Mouse (Mus musculus): ENCODE results near the gene Cc2d1a. TPM values are rescaled to one million over a fixed set of nuclear protein-coding genes. Genes with fewer than 3 reads are reported as not detected.

Gene Cc2d1a
- total RNA-seq, 1 experiment from 2014 or later = 7.0 TPM

GRCm38 (mm10) chr8:84182833-84183232, 35.1 kb upstream of the Cc2d1a start:
- no peak for ATAC-seq (replicated peaks in 1 of 2; ENCODE audit: insufficient read depth in 1 of 2, low FRiP score in 2 of 2, low TSS enrichment in 1 of 2, low read depth in 1 of 2, poor library complexity in 2 of 2, severe bottlenecking in 2 of 2)

GRCm38 (mm10) chr8:84180530-84181190, 32.9 kb upstream of the Cc2d1a start:
- no peak for ATAC-seq (replicated peaks in 1 of 2; ENCODE audit: insufficient read depth in 1 of 2, low FRiP score in 2 of 2, low TSS enrichment in 1 of 2, low read depth in 1 of 2, poor library complexity in 2 of 2, severe bottlenecking in 2 of 2)

- no peak for ATAC-seq (replicated peaks in 1 of 2; ENCODE audit: insufficient read depth in 1 of 2, low FRiP score in 2 of 2, low TSS enrichment in 1 of 2, low read depth in 1 of 2, poor library complexity in 2 of 2, severe bottlenecking in 2 of 2)
Measured at GRCm38 (mm10) chr8:84179946-84180345, 32.2 kb upstream of the Cc2d1a start.

GRCm38 (mm10) chr8:84178592-84178991, 30.9 kb upstream of the Cc2d1a start:
- ATAC-seq (replicated peaks in 1 of 2; ENCODE audit: insufficient read depth in 1 of 2, low FRiP score in 2 of 2, low TSS enrichment in 1 of 2, low read depth in 1 of 2, poor library complexity in 2 of 2, severe bottlenecking in 2 of 2) = no peak

- no peak for ATAC-seq (replicated peaks in 1 of 2; ENCODE audit: insufficient read depth in 1 of 2, low FRiP score in 2 of 2, low TSS enrichment in 1 of 2, low read depth in 1 of 2, poor library complexity in 2 of 2, severe bottlenecking in 2 of 2)
Measured at GRCm38 (mm10) chr8:84177405-84177804, 29.7 kb upstream of the Cc2d1a start.

GRCm38 (mm10) chr8:84176560-84176959, 28.8 kb upstream of the Cc2d1a start:
- ATAC-seq (replicated peaks in 1 of 2; ENCODE audit: insufficient read depth in 1 of 2, low FRiP score in 2 of 2, low TSS enrichment in 1 of 2, low read depth in 1 of 2, poor library complexity in 2 of 2, severe bottlenecking in 2 of 2) = peak; percentile 19 to 44; a peak in 2 of 4 replicates

GRCm38 (mm10) chr8:84173861-84174260, 26.1 kb upstream of the Cc2d1a start:
- ATAC-seq (replicated peaks in 1 of 2; ENCODE audit: insufficient read depth in 1 of 2, low FRiP score in 2 of 2, low TSS enrichment in 1 of 2, low read depth in 1 of 2, poor library complexity in 2 of 2, severe bottlenecking in 2 of 2) = no peak

- ATAC-seq (replicated peaks in 1 of 2; ENCODE audit: insufficient read depth in 1 of 2, low FRiP score in 2 of 2, low TSS enrichment in 1 of 2, low read depth in 1 of 2, poor library complexity in 2 of 2, severe bottlenecking in 2 of 2) = no peak
Measured at GRCm38 (mm10) chr8:84170096-84170495, 22.4 kb upstream of the Cc2d1a start.

- no peak for ATAC-seq (replicated peaks in 1 of 2; ENCODE audit: insufficient read depth in 1 of 2, low FRiP score in 2 of 2, low TSS enrichment in 1 of 2, low read depth in 1 of 2, poor library complexity in 2 of 2, severe bottlenecking in 2 of 2)
Measured at GRCm38 (mm10) chr8:84167696-84168095, 20.0 kb upstream of the Cc2d1a start.

GRCm38 (mm10) chr8:84157620-84158019, 9.9 kb upstream of the Cc2d1a start:
- no peak; a peak in 1 of 4 replicates for ATAC-seq (replicated peaks in 1 of 2; ENCODE audit: insufficient read depth in 1 of 2, low FRiP score in 2 of 2, low TSS enrichment in 1 of 2, low read depth in 1 of 2, poor library complexity in 2 of 2, severe bottlenecking in 2 of 2)

GRCm38 (mm10) chr8:84149181-84149580, 1.4 kb upstream of the Cc2d1a start:
- no peak for ATAC-seq (replicated peaks in 1 of 2; ENCODE audit: insufficient read depth in 1 of 2, low FRiP score in 2 of 2, low TSS enrichment in 1 of 2, low read depth in 1 of 2, poor library complexity in 2 of 2, severe bottlenecking in 2 of 2)

- no peak for ATAC-seq (replicated peaks in 1 of 2; ENCODE audit: insufficient read depth in 1 of 2, low FRiP score in 2 of 2, low TSS enrichment in 1 of 2, low read depth in 1 of 2, poor library complexity in 2 of 2, severe bottlenecking in 2 of 2)
Measured at GRCm38 (mm10) chr8:84148531-84148850, 755 bp upstream of the Cc2d1a start.

- ATAC-seq (replicated peaks in 1 of 2; ENCODE audit: insufficient read depth in 1 of 2, low FRiP score in 2 of 2, low TSS enrichment in 1 of 2, low read depth in 1 of 2, poor library complexity in 2 of 2, severe bottlenecking in 2 of 2) = no peak
Measured at GRCm38 (mm10) chr8:84147324-84147766, 391 bp downstream of the Cc2d1a start.

GRCm38 (mm10) chr8:84144636-84145245, 3.0 kb downstream of the Cc2d1a start:
- ATAC-seq (replicated peaks in 1 of 2; ENCODE audit: insufficient read depth in 1 of 2, low FRiP score in 2 of 2, low TSS enrichment in 1 of 2, low read depth in 1 of 2, poor library complexity in 2 of 2, severe bottlenecking in 2 of 2) = no peak

- no peak for ATAC-seq (replicated peaks in 1 of 2; ENCODE audit: insufficient read depth in 1 of 2, low FRiP score in 2 of 2, low TSS enrichment in 1 of 2, low read depth in 1 of 2, poor library complexity in 2 of 2, severe bottlenecking in 2 of 2)
Measured at GRCm38 (mm10) chr8:84140838-84141237, 6.9 kb downstream of the Cc2d1a start.

- ATAC-seq (replicated peaks in 1 of 2; ENCODE audit: insufficient read depth in 1 of 2, low FRiP score in 2 of 2, low TSS enrichment in 1 of 2, low read depth in 1 of 2, poor library complexity in 2 of 2, severe bottlenecking in 2 of 2) = no peak
Measured at GRCm38 (mm10) chr8:84137848-84138247, 9.9 kb downstream of the Cc2d1a start.

GRCm38 (mm10) chr8:84132225-84132624, 15.5 kb downstream of the Cc2d1a start:
- peak in 1 of 2 experiments; percentile 39; a peak in 2 of 4 replicates for ATAC-seq (replicated peaks in 1 of 2; ENCODE audit: insufficient read depth in 1 of 2, low FRiP score in 2 of 2, low TSS enrichment in 1 of 2, low read depth in 1 of 2, poor library complexity in 2 of 2, severe bottlenecking in 2 of 2)

GRCm38 (mm10) chr8:84130806-84131205, 16.9 kb downstream of the Cc2d1a start:
- no peak for ATAC-seq (replicated peaks in 1 of 2; ENCODE audit: insufficient read depth in 1 of 2, low FRiP score in 2 of 2, low TSS enrichment in 1 of 2, low read depth in 1 of 2, poor library complexity in 2 of 2, severe bottlenecking in 2 of 2)

- 0 out of 4 replicates have a peak, but pooled peaks of 1 of the 2 experiments have one; percentile 17 for ATAC-seq (replicated peaks in 1 of 2; ENCODE audit: insufficient read depth in 1 of 2, low FRiP score in 2 of 2, low TSS enrichment in 1 of 2, low read depth in 1 of 2, poor library complexity in 2 of 2, severe bottlenecking in 2 of 2)
Measured at GRCm38 (mm10) chr8:84128277-84128676, 19.5 kb downstream of the Cc2d1a start.

All from hematopoietic stem cell, adult 5-6 weeks (primary cell).